Mouse (Mus musculus): ENCODE measurements around the gene Pth1r. TPM values are rescaled to one million over a fixed set of nuclear protein-coding genes. Genes with fewer than 3 reads are reported as not detected.
A peak's percentile ranks its signal among the peaks of the same experiment; 100 is the strongest.

Gene Pth1r
- polyA plus RNA-seq, 1 experiment from 2014 or later: 110 TPM

- H3K27ac ChIP-seq: no peak overlapping the region
- H3K27me3 ChIP-seq: peaks cover 20% of the 10 kb centered on the region
- H3K4me2 ChIP-seq: no peak overlapping the region
Observed at GRCm38 (mm10) chr9:110746238-110746637, 707 bp downstream of the Pth1r start.

GRCm38 (mm10) chr9:110745752-110746151 lies 1.2 kb downstream of the Pth1r start:
- H3K9me3 ChIP-seq: no peaks in the 10 kb centered on the region
- WGBS: 40% methylated on average over 5 of the region's 5 CpGs
- H3K9ac ChIP-seq: no peak overlapping the region
- ATAC-seq (ENCODE audit: insufficient number of reproducible peaks, low FRiP score, low TSS enrichment, low read depth): no peak
- H3K4me1 ChIP-seq: peaks cover 65% of the 10 kb centered on the region
- peaks cover 20% of the 10 kb centered on the region for H3K27me3 ChIP-seq
- H3K36me3 ChIP-seq: no peaks in the 10 kb centered on the region
- no peak overlapping the region for H3K4me2 ChIP-seq
- H3K4me3 ChIP-seq: no peak overlapping the region
- no peak overlapping the region for H3K27ac ChIP-seq

More at GRCm38 (mm10) chr9:110746238-110746637, 707 bp downstream of the Pth1r start:
- Histone ChIP-seq H3K4me1 (peaks cover 65% of the 10 kb centered on the region), H3K4me3 (no peak overlapping the region), H3K36me3 (no peaks in the 10 kb centered on the region), H3K9ac (no peak overlapping the region), H3K9me3 (no peaks in the 10 kb centered on the region)
- 24% methylated on average over 5 of the region's 5 CpGs for WGBS
- ATAC-seq (ENCODE audit: insufficient number of reproducible peaks, low FRiP score, low TSS enrichment, low read depth): no peak

GRCm38 (mm10) chr9:110743456-110744323 lies 3.3 kb downstream of the Pth1r start:
- H3K9me3 ChIP-seq: no peaks in the 10 kb centered on the region
- H3K27me3 ChIP-seq: peaks cover 26% of the 10 kb centered on the region
- 0 out of 2 replicates have a peak, but pooled peaks have one; percentile 7 for ATAC-seq (ENCODE audit: insufficient number of reproducible peaks, low FRiP score, low TSS enrichment, low read depth)
- peak overlapping the region; percentile 74 for H3K4me2 ChIP-seq
- peaks cover 60% of the 10 kb centered on the region for H3K4me1 ChIP-seq
- no peaks in the 10 kb centered on the region; the same call in 1 of the 2 replicates for H3K36me3 ChIP-seq
- H3K27ac ChIP-seq: peak overlapping the region; percentile 95
- H3K9ac ChIP-seq: peak overlapping the region; percentile 85
- H3K4me3 ChIP-seq: peak overlapping the region; percentile 81
- WGBS: 2% methylated on average over 55 of the region's 63 CpGs

- H3K9me3 ChIP-seq: no peaks in the 10 kb centered on the region
- peaks cover 63% of the 10 kb centered on the region for H3K4me1 ChIP-seq
- H3K9ac ChIP-seq: peak overlapping the region; percentile 85
- H3K27ac ChIP-seq: peak overlapping the region; percentile 95
- H3K27me3 ChIP-seq: peaks cover 26% of the 10 kb centered on the region
- peak overlapping the region; percentile 81 for H3K4me3 ChIP-seq
- WGBS: under 1% methylated on average over 44 of the region's 49 CpGs
- peak; percentile 17 for ATAC-seq (ENCODE audit: insufficient number of reproducible peaks, low FRiP score, low TSS enrichment, low read depth)
- peak overlapping the region; percentile 74 for H3K4me2 ChIP-seq
- H3K36me3 ChIP-seq: no peaks in the 10 kb centered on the region; the same call in 1 of the 2 replicates
Observed at GRCm38 (mm10) chr9:110742951-110743455, 3.9 kb downstream of the Pth1r start.

- ATAC-seq (ENCODE audit: insufficient number of reproducible peaks, low FRiP score, low TSS enrichment, low read depth): peak; percentile 76
- peaks cover 64% of the 10 kb centered on the region for H3K4me1 ChIP-seq
- WGBS: under 1% methylated on average over 46 of the region's 71 CpGs
Observed at GRCm38 (mm10) chr9:110742295-110742950, 4.5 kb downstream of the Pth1r start.

GRCm38 (mm10) chr9:110741711-110742294 lies 5.1 kb downstream of the Pth1r start, which contains the start of gene Myl3:
TSS of gene Myl3 (plus strand) at chr9:110741861.
- H3K4me2 ChIP-seq: peak within 1 kb of the TSS; percentile 74
- H3K27me3 ChIP-seq: peaks cover 26% of the 10 kb centered on the region
- no peaks in the 10 kb centered on the region for H3K9me3 ChIP-seq
- no peaks in the 10 kb centered on the region; the same call in 1 of the 2 replicates for H3K36me3 ChIP-seq
- 2% methylated on average over 17 of the region's 17 CpGs for WGBS
- H3K4me1 ChIP-seq: peaks cover 64% of the 10 kb centered on the region
- peak within 1 kb of the TSS; percentile 95 for H3K27ac ChIP-seq
- peak within 1 kb of the TSS; percentile 81 for H3K4me3 ChIP-seq
- ATAC-seq (ENCODE audit: insufficient number of reproducible peaks, low FRiP score, low TSS enrichment, low read depth): no peak
- peak within 1 kb of the TSS; percentile 85 for H3K9ac ChIP-seq

More at GRCm38 (mm10) chr9:110742295-110742950, 4.5 kb downstream of the Pth1r start:
- Histone ChIP-seq H3K4me3 (peak overlapping the region; percentile 81), H3K27me3 (peaks cover 26% of the 10 kb centered on the region), H3K4me2 (peak overlapping the region; percentile 74), H3K9ac (peak overlapping the region; percentile 85), H3K36me3 (no peaks in the 10 kb centered on the region; the same call in 1 of the 2 replicates), H3K27ac (peak overlapping the region; percentile 95), H3K9me3 (no peaks in the 10 kb centered on the region)

- no peaks in the 10 kb centered on the region; the same call in 1 of the 2 replicates for H3K36me3 ChIP-seq
- peaks cover 19% of the 10 kb centered on the region for H3K27me3 ChIP-seq
- H3K9me3 ChIP-seq: no peaks in the 10 kb centered on the region
- H3K27ac ChIP-seq: no peak overlapping the region
- peaks cover 69% of the 10 kb centered on the region for H3K4me1 ChIP-seq
- ATAC-seq (ENCODE audit: insufficient number of reproducible peaks, low FRiP score, low TSS enrichment, low read depth): no peak
- H3K9ac ChIP-seq: no peak overlapping the region
- H3K4me2 ChIP-seq: peak overlapping the region; percentile 74
- WGBS: 83% methylated on average over 7 of the region's 7 CpGs
- peak overlapping the region; percentile 81 for H3K4me3 ChIP-seq
Observed at GRCm38 (mm10) chr9:110739961-110740360, 7.0 kb downstream of the Pth1r start.

GRCm38 (mm10) chr9:110738054-110738453 lies 8.9 kb downstream of the Pth1r start:
- Histone ChIP-seq H3K27ac (no peak overlapping the region), H3K9me3 (no peaks in the 10 kb centered on the region), H3K4me2 (no peak overlapping the region), H3K36me3 (no peaks in the 10 kb centered on the region; the same call in 1 of the 2 replicates), H3K27me3 (peaks cover 9% of the 10 kb centered on the region; the same call in 1 of the 2 replicates), H3K4me3 (0 out of 2 replicates have a peak overlapping the region, but pooled peaks have one; percentile 81), H3K9ac (no peak overlapping the region), H3K4me1 (peaks cover 81% of the 10 kb centered on the region)
- ATAC-seq (ENCODE audit: insufficient number of reproducible peaks, low FRiP score, low TSS enrichment, low read depth): no peak
- WGBS: 31% methylated on average over 1 of the region's 1 CpGs

- H3K27me3 ChIP-seq: 0 out of 2 replicates have a peak, but pooled peaks cover 6% of the 10 kb centered on the region
- no peak overlapping the region for H3K9ac ChIP-seq
Observed at GRCm38 (mm10) chr9:110736362-110736761, 10.6 kb downstream of the Pth1r start.

GRCm38 (mm10) chr9:110734154-110734553 lies 12.8 kb downstream of the Pth1r start:
- Histone ChIP-seq H3K27me3 (peaks cover 4% of the 10 kb centered on the region; the same call in 1 of the 2 replicates), H3K4me3 (no peak overlapping the region), H3K36me3 (0 out of 2 replicates have a peak, but pooled peaks cover 4% of the 10 kb centered on the region), H3K27ac (no peak overlapping the region), H3K4me1 (peaks cover 88% of the 10 kb centered on the region), H3K9me3 (no peaks in the 10 kb centered on the region), H3K9ac (no peak overlapping the region), H3K4me2 (no peak overlapping the region)
- WGBS: 75% methylated on average over 7 of the region's 7 CpGs
- no peak for ATAC-seq (ENCODE audit: insufficient number of reproducible peaks, low FRiP score, low TSS enrichment, low read depth)

More at GRCm38 (mm10) chr9:110736362-110736761, 10.6 kb downstream of the Pth1r start:
- WGBS: 24% methylated on average over 9 of the region's 9 CpGs
- Histone ChIP-seq H3K27ac (peak overlapping the region; percentile 74), H3K4me1 (peaks cover 87% of the 10 kb centered on the region), H3K4me2 (peak overlapping the region; percentile 24), H3K9me3 (no peaks in the 10 kb centered on the region), H3K36me3 (no peaks in the 10 kb centered on the region; the same call in 1 of the 2 replicates), H3K4me3 (0 out of 2 replicates have a peak overlapping the region, but pooled peaks have one; percentile 1)
- ATAC-seq (ENCODE audit: insufficient number of reproducible peaks, low FRiP score, low TSS enrichment, low read depth): no peak

- no peak overlapping the region for H3K9ac ChIP-seq
- ATAC-seq (ENCODE audit: insufficient number of reproducible peaks, low FRiP score, low TSS enrichment, low read depth): no peak
- H3K36me3 ChIP-seq: 0 out of 2 replicates have a peak, but pooled peaks cover 12% of the 10 kb centered on the region
- peaks cover 91% of the 10 kb centered on the region for H3K4me1 ChIP-seq
- H3K27ac ChIP-seq: peak overlapping the region; percentile 80
- H3K4me2 ChIP-seq: peak overlapping the region; percentile 58
- H3K4me3 ChIP-seq: peak overlapping the region; percentile 33
- 7% methylated on average over 8 of the region's 8 CpGs for WGBS
- peaks cover 11% of the 10 kb centered on the region; the same call in 1 of the 2 replicates for H3K27me3 ChIP-seq
- H3K9me3 ChIP-seq: no peaks in the 10 kb centered on the region
Observed at GRCm38 (mm10) chr9:110733102-110733501, 13.8 kb downstream of the Pth1r start.
